Mouse (Mus musculus) forebrain, embryonic 10.5 days (tissue): ENCODE data around the gene Afap1l2. TPM values are rescaled to one million over a fixed set of nuclear protein-coding genes. Genes with fewer than 3 reads are reported as not detected.

Experiments used
- DNase-seq: peaks from one replicate; pipeline ENCODE4 v3.0.0-alpha.2; 2017; ENCODE audit warnings: low spot score; ENCODE audit errors: extremely low spot score
- H3K27ac ChIP-seq: fragments of 300-500 bp; sonication (generic); 2 replicates; pipeline ENCODE4 v1.5.1; 2016; ENCODE audit warnings: mild to moderate bottlenecking
- H3K27me3 ChIP-seq: fragments of 300-500 bp; sonication (generic); 2 replicates; pipeline ENCODE4 v1.6.1; 2016; ENCODE audit warnings: mild to moderate bottlenecking; ENCODE audit not compliant: poor library complexity, severe bottlenecking
- H3K36me3 ChIP-seq: fragments of 300-500 bp; sonication (generic); replicated peaks from 2 replicates; pipeline ENCODE4 v1.6.1; 2016; ENCODE audit warnings: mild to moderate bottlenecking, moderate library complexity
- H3K4me1 ChIP-seq: fragments of 300-500 bp; sonication (generic); 2 replicates; pipeline ENCODE4 v1.6.1; 2016
- H3K4me3 ChIP-seq: fragments of 300-500 bp; sonication (generic); 2 replicates; pipeline ENCODE4 v1.5.1; 2016; ENCODE audit warnings: mild to moderate bottlenecking, moderate library complexity
- H3K9me3 ChIP-seq: fragments of 300-500 bp; sonication (generic); 2 replicates; pipeline ENCODE4 v1.6.1; 2016; ENCODE audit warnings: mild to moderate bottlenecking, moderate library complexity
- WGBS: fragments of 180-500 bp; shearing (Covaris S2); methylation state at CpG from one replicate; pipeline ENCODE4 v1.1.7; 2016; 5-methylcytosine and 5-hydroxymethylcytosine counted together
- polyA plus RNA-seq: library from polyadenylated mRNA; unstranded; fragments of >200 nt; fragmentation: Nextera tagmentation; extraction: Ambion mirVana; gene quantifications from 2 replicates; pipeline ENCODE4 v1.2.1, GENCODE M21; 2016

Gene Afap1l2
- polyA plus RNA-seq, 1 experiment from 2014 or later: 1.2 TPM

DNA sequence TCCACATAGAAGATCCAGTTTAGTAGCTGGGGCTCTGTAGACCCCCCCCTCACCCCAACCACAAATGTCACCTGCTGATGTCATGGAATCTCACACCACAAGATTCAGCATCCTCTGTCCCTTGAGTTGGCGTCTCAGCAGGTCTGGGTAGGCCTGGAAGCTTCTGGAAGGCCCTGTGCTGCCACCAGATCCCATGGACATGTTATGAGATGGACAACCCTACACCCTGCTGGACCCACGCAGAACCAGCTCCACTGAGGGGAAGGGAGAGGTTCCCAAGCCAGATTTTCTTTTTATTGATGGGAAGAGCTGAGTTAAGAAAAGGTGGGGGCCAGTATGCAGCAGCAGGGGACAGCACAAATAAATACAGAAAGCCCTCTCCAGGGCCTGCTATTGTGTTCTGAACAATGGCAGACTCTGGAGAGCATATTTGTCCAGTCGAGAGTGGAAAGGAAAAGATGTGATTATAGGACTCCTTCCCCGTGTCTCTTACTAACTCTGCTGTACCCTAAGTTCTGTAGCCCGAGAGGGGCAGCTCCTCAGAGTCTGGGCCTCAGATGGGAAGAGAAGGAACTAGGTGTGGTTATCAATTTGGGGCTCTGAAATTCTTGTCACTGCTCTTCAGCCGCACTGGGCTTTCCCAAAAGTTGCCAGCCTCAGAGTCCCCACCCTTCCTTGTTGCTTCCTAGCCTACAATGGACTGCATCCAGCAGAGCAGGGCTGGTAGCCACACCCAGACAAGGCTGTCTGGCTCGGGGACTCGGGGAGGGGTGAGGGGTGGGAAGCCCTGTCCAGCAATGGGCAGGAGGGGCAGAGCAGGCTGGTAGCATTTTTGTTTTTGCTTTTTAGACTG is 20.5 kb upstream of the Afap1l2 start:
- Histone ChIP-seq H3K27me3 (no peaks in the 10 kb centered on the region), H3K4me3 (no peak overlapping the region), H3K36me3 (no peaks in the 10 kb centered on the region), H3K9me3 (peaks cover 8% of the 10 kb centered on the region), H3K27ac (0 out of 2 replicates have a peak overlapping the region, but pooled peaks have one; percentile 60), H3K4me1 (peaks cover 13% of the 10 kb centered on the region)
- WGBS: 48% methylated on average over 8 of the region's 8 CpGs
- no peak for DNase-seq

DNA sequence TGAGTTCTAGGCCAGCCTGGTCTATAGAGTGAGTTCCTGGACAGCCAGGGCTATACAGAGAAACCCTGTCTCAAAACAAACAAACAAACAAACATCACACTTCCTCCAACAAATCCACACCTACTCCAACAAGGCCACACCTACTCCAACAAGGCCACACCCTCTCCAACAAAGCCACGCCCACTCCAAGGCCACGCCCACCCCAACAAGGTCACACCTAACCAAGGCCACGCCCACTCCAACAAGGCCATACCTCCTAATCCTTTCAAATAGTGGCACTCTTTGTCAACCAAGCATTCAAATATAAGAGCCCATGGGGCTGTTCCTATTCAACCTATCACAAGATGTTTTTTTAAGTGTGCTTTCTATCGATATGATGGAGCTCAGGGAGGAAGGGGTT is 18.5 kb upstream of the Afap1l2 start:
- DNase-seq: no peak
- H3K4me3 ChIP-seq: no peak overlapping the region
- H3K4me1 ChIP-seq: peaks cover 13% of the 10 kb centered on the region
- peaks cover 8% of the 10 kb centered on the region for H3K9me3 ChIP-seq
- WGBS: 80% methylated on average over 4 of the region's 4 CpGs
- no peak overlapping the region for H3K27ac ChIP-seq
- H3K36me3 ChIP-seq: no peaks in the 10 kb centered on the region
- H3K27me3 ChIP-seq: no peaks in the 10 kb centered on the region

DNA sequence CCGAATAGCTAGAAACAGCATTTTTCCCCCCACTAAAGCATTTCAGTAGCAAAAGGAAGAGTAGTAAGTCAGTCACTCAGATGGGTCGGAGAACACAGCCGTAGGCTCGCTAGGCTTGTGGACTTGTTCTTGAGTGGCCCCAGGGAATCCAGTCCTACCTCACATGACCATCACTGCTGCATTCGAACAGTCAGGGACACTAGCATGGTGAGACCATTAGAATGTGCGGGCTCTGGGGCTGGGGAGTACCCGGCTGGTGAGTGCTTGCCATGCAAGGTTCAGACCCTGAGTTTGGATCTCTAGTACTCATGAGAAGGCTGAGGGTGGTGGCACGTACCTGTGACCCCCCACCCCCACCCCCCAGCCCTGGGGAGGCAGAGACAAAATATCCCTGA is 9.8 kb upstream of the Afap1l2 start:
- 85% methylated on average over 8 of the region's 8 CpGs for WGBS
- no peaks in the 10 kb centered on the region for H3K9me3 ChIP-seq
- DNase-seq: no peak
- H3K27ac ChIP-seq: no peak overlapping the region
- H3K4me1 ChIP-seq: peaks cover 38% of the 10 kb centered on the region
- H3K4me3 ChIP-seq: no peak overlapping the region
- no peaks in the 10 kb centered on the region for H3K36me3 ChIP-seq
- 0 out of 2 replicates have a peak, but pooled peaks cover 12% of the 10 kb centered on the region for H3K27me3 ChIP-seq

- Histone ChIP-seq H3K36me3 (no peaks in the 10 kb centered on the region), H3K4me1 (peaks cover 40% of the 10 kb centered on the region), H3K9me3 (no peaks in the 10 kb centered on the region), H3K27ac (no peak overlapping the region), H3K4me3 (no peak overlapping the region), H3K27me3 (0 out of 2 replicates have a peak, but pooled peaks cover 12% of the 10 kb centered on the region)
- DNase-seq: no peak
- 62% methylated on average over 15 of the region's 15 CpGs for WGBS
Measured at GRCm38 (mm10) chr19:57016995-57017784, 9.2 kb upstream of the Afap1l2 start.

GRCm38 (mm10) chr19:57014808-57015207 is 6.8 kb upstream of the Afap1l2 start:
- Histone ChIP-seq H3K4me3 (no peak overlapping the region), H3K27me3 (peaks cover 22% of the 10 kb centered on the region), H3K4me1 (peaks cover 45% of the 10 kb centered on the region), H3K36me3 (no peaks in the 10 kb centered on the region), H3K9me3 (no peaks in the 10 kb centered on the region), H3K27ac (no peak overlapping the region)
- DNase-seq: no peak
- 90% methylated on average over 3 of the region's 3 CpGs for WGBS

GRCm38 (mm10) chr19:57013271-57013677 is 5.2 kb upstream of the Afap1l2 start:
- Histone ChIP-seq H3K4me1 (peaks cover 57% of the 10 kb centered on the region), H3K4me3 (no peak overlapping the region), H3K36me3 (no peaks in the 10 kb centered on the region), H3K27me3 (peaks cover 37% of the 10 kb centered on the region), H3K9me3 (no peaks in the 10 kb centered on the region), H3K27ac (no peak overlapping the region)
- WGBS: 51% methylated on average over 6 of the region's 6 CpGs
- no peak for DNase-seq

GRCm38 (mm10) chr19:57012068-57012467 is 4.0 kb upstream of the Afap1l2 start:
- WGBS: 79% methylated on average over 3 of the region's 3 CpGs

DNA sequence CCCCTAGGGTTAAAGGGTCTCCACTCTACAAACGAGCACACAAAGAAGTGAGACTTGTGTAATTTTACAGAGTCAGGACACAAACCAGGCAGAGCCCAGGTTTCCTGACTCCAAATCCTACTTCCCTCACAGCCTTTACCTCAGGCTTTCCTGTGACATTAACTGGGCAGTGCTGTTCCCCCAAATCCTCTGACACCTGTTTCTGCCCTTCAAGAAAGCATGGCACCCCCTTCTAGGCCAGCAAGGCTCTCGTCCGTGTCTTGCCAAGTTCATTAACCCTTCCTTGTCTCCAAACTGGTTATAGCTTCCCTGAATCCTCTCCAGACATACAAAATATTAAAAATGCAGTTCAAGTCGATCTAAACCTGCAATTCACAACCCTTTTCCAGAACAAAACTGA is 2.0 kb upstream of the Afap1l2 start:
- H3K4me3 ChIP-seq: no peak overlapping the region
- DNase-seq: no peak
- peaks cover 65% of the 10 kb centered on the region for H3K27me3 ChIP-seq
- H3K4me1 ChIP-seq: peaks cover 57% of the 10 kb centered on the region
- no peaks in the 10 kb centered on the region for H3K36me3 ChIP-seq
- H3K27ac ChIP-seq: 0 out of 2 replicates have a peak overlapping the region, but pooled peaks have one; percentile 35
- no peaks in the 10 kb centered on the region for H3K9me3 ChIP-seq
- 47% methylated on average over 4 of the region's 4 CpGs for WGBS

More at GRCm38 (mm10) chr19:57012068-57012467, 4.0 kb upstream of the Afap1l2 start:
- no peak for DNase-seq
- Histone ChIP-seq H3K27me3 (peaks cover 49% of the 10 kb centered on the region), H3K4me1 (peaks cover 60% of the 10 kb centered on the region), H3K9me3 (no peaks in the 10 kb centered on the region), H3K36me3 (no peaks in the 10 kb centered on the region), H3K27ac (no peak overlapping the region), H3K4me3 (no peak overlapping the region)

DNA sequence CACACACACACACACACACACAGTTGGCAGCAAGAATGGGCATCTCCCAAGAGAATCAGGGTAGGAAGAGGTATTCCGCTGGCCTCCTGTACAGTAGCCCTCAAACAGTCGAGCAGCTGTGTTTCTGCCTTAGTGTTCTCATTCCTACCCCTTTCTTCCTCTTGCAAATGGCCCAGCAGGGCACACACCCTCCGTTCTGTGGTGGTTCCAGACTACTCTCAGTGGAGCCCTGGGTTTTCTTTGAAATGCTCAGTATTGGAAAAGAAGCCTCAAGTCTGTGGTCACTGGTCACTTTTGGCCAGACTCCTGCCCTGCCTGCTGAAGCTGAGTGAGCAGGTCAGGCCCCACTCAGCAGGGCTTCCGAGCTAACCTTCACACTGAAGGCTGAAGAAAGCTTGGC is 1.6 kb upstream of the Afap1l2 start:
- H3K27me3 ChIP-seq: peaks cover 64% of the 10 kb centered on the region
- WGBS: 63% methylated on average over 4 of the region's 4 CpGs
- no peak for DNase-seq
- H3K4me1 ChIP-seq: peaks cover 57% of the 10 kb centered on the region
- no peaks in the 10 kb centered on the region for H3K36me3 ChIP-seq
- H3K27ac ChIP-seq: 0 out of 2 replicates have a peak overlapping the region, but pooled peaks have one; percentile 35
- H3K4me3 ChIP-seq: no peak overlapping the region
- H3K9me3 ChIP-seq: no peaks in the 10 kb centered on the region

GRCm38 (mm10) chr19:57007291-57007690 is 737 bp downstream of the Afap1l2 start:
- no peaks in the 10 kb centered on the region for H3K9me3 ChIP-seq
- peak overlapping the region; percentile 64 for H3K4me3 ChIP-seq
- H3K27ac ChIP-seq: no peak overlapping the region
- H3K36me3 ChIP-seq: no peaks in the 10 kb centered on the region
- 59% methylated on average over 16 of the region's 16 CpGs for WGBS
- peaks cover 60% of the 10 kb centered on the region for H3K27me3 ChIP-seq
- DNase-seq: no peak
- H3K4me1 ChIP-seq: peaks cover 53% of the 10 kb centered on the region

GRCm38 (mm10) chr19:57006841-57007240 is 1.2 kb downstream of the Afap1l2 start:
- WGBS: 51% methylated on average over 13 of the region's 13 CpGs
- DNase-seq: no peak
- H3K27me3 ChIP-seq: peaks cover 60% of the 10 kb centered on the region
- no peak overlapping the region for H3K27ac ChIP-seq
- H3K36me3 ChIP-seq: no peaks in the 10 kb centered on the region
- H3K4me1 ChIP-seq: peaks cover 57% of the 10 kb centered on the region
- no peak overlapping the region for H3K4me3 ChIP-seq
- H3K9me3 ChIP-seq: no peaks in the 10 kb centered on the region

GRCm38 (mm10) chr19:57005062-57005461 is 3.0 kb downstream of the Afap1l2 start:
- Histone ChIP-seq H3K36me3 (no peaks in the 10 kb centered on the region), H3K27me3 (peaks cover 53% of the 10 kb centered on the region), H3K4me3 (no peak overlapping the region), H3K27ac (no peak overlapping the region), H3K4me1 (peaks cover 51% of the 10 kb centered on the region), H3K9me3 (no peaks in the 10 kb centered on the region)
- no peak for DNase-seq
- 92% methylated on average over 4 of the region's 4 CpGs for WGBS

GRCm38 (mm10) chr19:57003460-57003810 is 4.6 kb downstream of the Afap1l2 start:
- no peak for DNase-seq
- Histone ChIP-seq H3K4me3 (no peak overlapping the region), H3K4me1 (peaks cover 50% of the 10 kb centered on the region), H3K27ac (peak overlapping the region; percentile 66; the same call in 1 of the 2 replicates), H3K9me3 (no peaks in the 10 kb centered on the region), H3K36me3 (no peaks in the 10 kb centered on the region), H3K27me3 (peaks cover 37% of the 10 kb centered on the region)
- 56% methylated on average over 7 of the region's 7 CpGs for WGBS
